Mouse (Mus musculus) inflammation-experienced regulatory T-cells, adult 6 months (primary cell): Measurements from ENCODE around the gene Gm21921. TPM values are rescaled to one million over a fixed set of nuclear protein-coding genes. Genes with fewer than 3 reads are reported as not detected.
"Not testable (repeated sequence)": the region's sequence is repeated elsewhere in the genome, so short reads cannot be mapped to it uniquely, and the experiment has no call there.

Source experiments
- ATAC-seq: one replicate; pipeline ENCODE4 v1.8.0; 2017
- polyA plus RNA-seq, 3 experiments: library from polyadenylated mRNA; unstranded; fragments of 100-300 nt; shearing (Covaris generic); gene quantifications; one replicate each; pipeline ENCODE4 v1.2.1; 2017

Gm21921 gene
- not detected for polyA plus RNA-seq

DNA sequence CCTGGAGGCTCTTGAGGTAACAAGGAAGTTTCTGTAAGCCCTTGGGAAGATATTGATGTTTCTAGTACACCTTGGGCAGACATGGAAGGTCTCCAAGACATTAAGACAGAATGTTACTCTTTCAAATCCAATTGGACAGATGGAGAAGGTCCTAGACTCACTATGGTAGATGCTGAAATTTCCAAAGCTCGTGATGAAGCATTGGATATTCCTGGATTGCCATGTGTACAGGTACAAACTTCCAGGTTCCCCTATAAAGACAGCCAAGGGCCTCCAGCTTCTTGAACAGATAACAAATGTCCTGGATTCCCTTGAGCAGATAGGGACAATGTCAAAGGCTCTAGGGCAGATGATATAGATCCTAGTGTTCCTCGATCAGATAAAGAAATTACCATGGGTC lies at the start of gene Gm21921:
Gene Gm21921, minus strand, starts transcription at position 101 of the 400 bp plus-strand sequence.
- not testable (repeated sequence) for ATAC-seq
